Mouse (Mus musculus): ENCODE measurements around the gene Rnf44. TPM values are rescaled to one million over a fixed set of nuclear protein-coding genes. Genes with fewer than 3 reads are reported as not detected.
A peak's percentile ranks its signal among the peaks of the same experiment; 100 is the strongest.

The Rnf44 gene
- polyA plus RNA-seq, 1 experiment from 2014 or later, result 49.6 TPM

DNA sequence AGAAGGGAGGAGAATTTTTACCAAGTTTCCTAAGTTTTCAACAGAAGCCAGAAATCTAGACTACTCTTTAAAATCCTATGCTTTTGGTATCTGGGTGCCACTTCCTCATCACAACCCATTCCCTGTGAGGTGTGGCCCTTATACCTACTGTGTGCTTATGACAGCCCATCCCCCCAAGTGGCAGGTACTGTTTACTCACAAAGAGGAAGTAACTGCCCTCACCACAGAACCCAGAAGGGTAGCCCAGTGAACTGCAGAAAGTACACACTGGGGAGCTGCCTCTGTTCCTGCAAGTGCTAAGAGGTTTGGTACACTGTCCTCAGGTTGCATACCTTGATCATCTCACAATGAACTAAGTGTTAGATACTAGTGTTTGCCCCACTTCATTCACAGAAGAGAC, 2.0 kb downstream of the Rnf44 start:
- Histone ChIP-seq H3K27ac (replicated peaks) (peak overlapping the region; percentile 92; the same call in 1 of the 2 replicates), H3K9me3 (ENCODE audit: control insufficient read depth, low read length) (no peaks in the 10 kb centered on the region), H3K27me3 (ENCODE audit: control insufficient read depth, insufficient read depth, low read length) (no peaks in the 10 kb centered on the region), H3K4me1 (replicated peaks; ENCODE audit: control insufficient read depth, insufficient read depth) (peaks cover 12% of the 10 kb centered on the region), H3K9ac (ENCODE audit: low read length) (0 out of 2 replicates have a peak overlapping the region, but pooled peaks have one; percentile 14), H3K4me2 (replicated peaks; ENCODE audit: low read depth) (peak overlapping the region; percentile 88; the same call in 1 of the 2 replicates), H3K36me3 (ENCODE audit: control insufficient read depth, insufficient read depth, low read length) (no peaks in the 10 kb centered on the region), H3K4me3 (ENCODE audit: low read depth, low read length) (no peak overlapping the region)
- ATAC-seq (ENCODE audit: low FRiP score, low TSS enrichment), result no peak
- DNase-seq (ENCODE audit: low spot score), result peak; percentile 60
- TF ChIP-seq EP300 (optimal IDR thresholded peaks at IDR 0.05) (no peak), CTCF (IDR thresholded peaks at IDR 0.05; ENCODE audit: low read depth) (no peak)

DNA sequence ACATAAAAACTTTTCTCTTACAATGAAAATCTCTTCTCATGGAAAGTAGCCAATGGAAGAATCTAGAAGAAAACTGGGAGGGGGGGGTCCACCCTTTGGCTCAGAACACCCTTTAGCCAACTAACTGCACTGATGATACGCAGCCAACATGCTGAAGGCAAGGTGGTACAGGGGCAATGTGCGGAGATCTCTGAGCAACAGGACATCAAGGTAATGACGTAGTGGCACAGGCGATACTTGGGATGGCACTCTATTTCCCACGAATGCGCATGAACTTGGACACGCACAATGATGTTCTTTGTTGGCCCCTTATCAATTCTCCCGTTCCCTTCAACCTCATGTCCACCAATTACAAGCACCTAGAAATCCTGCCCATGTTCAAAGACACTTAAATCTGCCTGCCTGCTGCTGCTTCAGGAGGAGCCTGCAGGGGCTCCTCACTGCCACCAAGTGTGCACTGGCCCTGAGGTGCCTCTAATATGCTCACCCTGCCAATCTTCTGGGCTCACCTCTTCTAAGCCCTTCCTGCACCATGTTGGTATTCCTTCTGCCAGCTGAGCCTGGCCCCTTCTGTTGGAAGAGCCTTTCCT, 3.5 kb downstream of the Rnf44 start:
- Histone ChIP-seq H3K4me1 (replicated peaks; ENCODE audit: control insufficient read depth, insufficient read depth) (peaks cover 15% of the 10 kb centered on the region), H3K9me3 (ENCODE audit: control insufficient read depth, low read length) (no peaks in the 10 kb centered on the region), H3K4me2 (replicated peaks; ENCODE audit: low read depth) (no peak overlapping the region), H3K27me3 (ENCODE audit: control insufficient read depth, insufficient read depth, low read length) (no peaks in the 10 kb centered on the region), H3K4me3 (ENCODE audit: low read depth, low read length) (no peak overlapping the region), H3K9ac (ENCODE audit: low read length) (no peak overlapping the region), H3K27ac (replicated peaks) (no peak overlapping the region), H3K36me3 (ENCODE audit: control insufficient read depth, insufficient read depth, low read length) (no peaks in the 10 kb centered on the region)
- no peak for TF ChIP-seq EP300 (optimal IDR thresholded peaks at IDR 0.05)
- no peak for TF ChIP-seq CTCF (IDR thresholded peaks at IDR 0.05; ENCODE audit: low read depth)
- DNase-seq (ENCODE audit: low spot score) (no peak), ATAC-seq (ENCODE audit: low FRiP score, low TSS enrichment) (no peak)
- WGBS, result 92% methylated on average over 8 of the region's 8 CpGs

DNA sequence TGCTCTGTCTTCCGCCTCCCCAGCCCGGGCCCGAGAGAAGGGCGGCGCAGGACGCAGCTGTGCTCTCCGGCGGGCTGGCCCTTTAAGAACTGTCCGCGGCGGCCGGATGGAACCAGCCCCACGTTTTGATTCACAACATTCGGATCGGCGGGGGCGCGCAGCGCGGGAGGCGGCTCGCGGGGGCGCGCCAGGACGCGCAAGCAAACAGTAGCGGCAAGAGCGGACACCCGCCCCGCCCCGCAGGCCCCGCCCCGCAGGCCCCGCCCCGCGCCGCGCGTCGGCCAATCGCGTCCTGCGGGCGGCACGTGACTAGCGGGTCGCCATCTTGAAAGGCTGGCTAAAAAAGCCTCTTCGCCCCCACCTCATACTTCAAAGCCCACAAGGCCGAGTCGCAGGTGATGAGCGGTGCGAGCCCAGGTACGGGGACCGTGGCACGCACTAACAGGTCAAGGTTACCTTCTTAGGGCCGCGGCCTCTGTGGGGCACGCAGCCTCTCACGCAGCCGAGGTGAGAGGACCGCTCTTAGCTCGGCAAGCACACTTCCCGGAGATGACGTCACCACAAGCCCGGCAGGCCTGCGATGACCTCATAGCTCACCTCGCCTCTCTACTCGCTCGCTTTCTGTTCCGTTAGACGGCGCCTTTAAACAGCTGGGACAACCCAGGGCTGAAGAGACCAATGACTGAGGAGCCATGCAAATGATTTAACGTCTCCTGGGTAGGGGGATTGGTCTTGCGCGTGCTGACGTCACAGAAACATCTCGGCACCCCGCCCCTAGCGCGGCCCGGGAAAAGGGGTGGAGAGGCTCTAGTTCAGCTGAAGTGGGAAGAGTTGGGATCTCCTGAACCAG, 5.9 kb downstream of the Rnf44 start:
- whole genome bisulfite sequencing, result under 1% methylated on average over 55 of the region's 82 CpGs
- peaks cover 13% of the 10 kb centered on the region for H3K36me3 ChIP-seq (ENCODE audit: control insufficient read depth, insufficient read depth, low read length)
- H3K9me3 ChIP-seq (ENCODE audit: control insufficient read depth, low read length), result no peaks in the 10 kb centered on the region
- peak overlapping the region; percentile 96 for H3K9ac ChIP-seq (ENCODE audit: low read length)
- TF ChIP-seq CTCF (IDR thresholded peaks at IDR 0.05; ENCODE audit: low read depth) (no peak), EP300 (optimal IDR thresholded peaks at IDR 0.05) (no peak)
- peak overlapping the region; percentile 99 for H3K27ac ChIP-seq (replicated peaks)
- peak; percentile 99 for DNase-seq (ENCODE audit: low spot score)
- peak; percentile 86 for ATAC-seq (ENCODE audit: low FRiP score, low TSS enrichment)
- peak overlapping the region; percentile 98 for H3K4me3 ChIP-seq (ENCODE audit: low read depth, low read length)
- peak overlapping the region; percentile 88 for H3K4me2 ChIP-seq (replicated peaks; ENCODE audit: low read depth)
- peaks cover 14% of the 10 kb centered on the region for H3K4me1 ChIP-seq (replicated peaks; ENCODE audit: control insufficient read depth, insufficient read depth)
- H3K27me3 ChIP-seq (ENCODE audit: control insufficient read depth, insufficient read depth, low read length), result no peaks in the 10 kb centered on the region

DNA sequence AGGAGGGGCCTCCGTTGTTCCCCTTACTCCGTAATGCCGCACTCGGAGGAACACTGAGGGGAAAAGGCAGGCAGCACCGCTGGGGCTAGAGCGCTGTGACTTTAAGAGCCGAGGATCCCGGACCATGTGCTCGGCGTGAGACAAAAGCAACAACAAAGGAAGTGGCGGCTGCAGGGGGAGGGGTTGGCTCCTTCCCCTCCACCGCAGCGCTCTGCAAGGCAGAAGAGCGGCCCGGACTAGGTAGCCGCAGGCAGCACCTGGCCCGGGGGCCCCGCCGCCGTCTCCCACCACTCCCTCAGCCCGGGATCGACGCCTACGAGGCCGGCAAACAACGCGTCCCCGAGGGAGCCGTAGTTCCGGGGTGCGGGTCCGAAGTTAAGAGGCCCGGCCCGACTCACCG, 6.6 kb downstream of the Rnf44 start:
- Histone ChIP-seq H3K4me3 (ENCODE audit: low read depth, low read length) (peak overlapping the region; percentile 98), H3K9ac (ENCODE audit: low read length) (peak overlapping the region; percentile 96), H3K36me3 (ENCODE audit: control insufficient read depth, insufficient read depth, low read length) (peaks cover 18% of the 10 kb centered on the region), H3K4me1 (replicated peaks; ENCODE audit: control insufficient read depth, insufficient read depth) (peaks cover 10% of the 10 kb centered on the region; the same call in 1 of the 2 replicates), H3K9me3 (ENCODE audit: control insufficient read depth, low read length) (no peaks in the 10 kb centered on the region), H3K4me2 (replicated peaks; ENCODE audit: low read depth) (peak overlapping the region; percentile 88), H3K27ac (replicated peaks) (peak overlapping the region; percentile 99), H3K27me3 (ENCODE audit: control insufficient read depth, insufficient read depth, low read length) (no peaks in the 10 kb centered on the region)
- TF ChIP-seq CTCF (IDR thresholded peaks at IDR 0.05; ENCODE audit: low read depth) (no peak), EP300 (optimal IDR thresholded peaks at IDR 0.05) (no peak)
- DNase-seq (ENCODE audit: low spot score) (peak; percentile 84), ATAC-seq (ENCODE audit: low FRiP score, low TSS enrichment) (peak; percentile 65)
- WGBS, result 1% methylated on average over 28 of the region's 35 CpGs

DNA sequence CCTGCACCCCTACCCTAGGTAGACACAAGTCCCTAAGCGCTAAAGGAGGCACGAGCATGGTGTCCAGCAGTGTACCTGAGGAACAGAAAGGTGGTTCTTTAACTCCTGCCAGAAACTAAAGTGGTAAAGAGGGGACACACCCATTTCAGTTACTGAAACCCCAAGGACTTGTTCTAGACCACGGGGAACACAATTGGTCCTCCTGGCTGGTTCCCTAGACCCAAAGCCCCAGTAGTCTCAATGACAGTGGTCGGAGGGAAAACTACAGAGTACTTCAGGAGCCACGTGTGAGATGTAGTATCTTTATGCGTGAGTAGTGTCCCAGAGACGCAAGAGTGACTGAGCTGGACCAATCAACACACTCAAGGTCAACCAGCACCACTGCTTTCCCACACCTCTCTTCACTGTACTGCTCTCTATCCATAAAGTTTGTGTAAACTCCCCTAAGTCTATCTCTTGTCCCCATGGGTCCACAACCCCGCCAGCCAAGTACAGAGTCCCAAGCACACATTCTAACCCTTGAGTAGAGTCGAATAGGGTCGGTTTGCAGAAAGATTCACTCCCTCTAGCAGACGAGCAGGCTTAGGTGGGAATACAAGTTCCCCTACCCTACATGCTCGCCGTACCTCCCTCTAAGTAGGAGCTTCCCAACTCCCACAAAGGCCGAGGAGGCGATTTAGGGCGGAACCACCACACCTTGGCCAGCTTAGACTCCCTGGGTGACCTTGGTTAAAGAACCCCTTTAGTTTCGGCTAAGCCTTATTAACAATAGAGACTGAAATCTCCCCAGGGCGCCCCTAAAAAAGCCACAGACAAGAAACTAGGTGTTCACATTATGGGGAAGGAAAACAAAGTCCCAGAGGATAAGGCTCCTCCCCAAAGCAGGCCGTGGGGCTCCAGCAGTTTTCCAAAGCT, 7.3 kb downstream of the Rnf44 start:
- TF ChIP-seq EP300 (optimal IDR thresholded peaks at IDR 0.05), result no peak
- TF ChIP-seq CTCF (IDR thresholded peaks at IDR 0.05; ENCODE audit: low read depth), result no peak
- peak overlapping the region; percentile 98 for H3K4me3 ChIP-seq (ENCODE audit: low read depth, low read length)
- peak overlapping the region; percentile 88 for H3K4me2 ChIP-seq (replicated peaks; ENCODE audit: low read depth)
- no peaks in the 10 kb centered on the region for H3K9me3 ChIP-seq (ENCODE audit: control insufficient read depth, low read length)
- H3K36me3 ChIP-seq (ENCODE audit: control insufficient read depth, insufficient read depth, low read length), result peaks cover 25% of the 10 kb centered on the region
- peaks cover 7% of the 10 kb centered on the region; the same call in 1 of the 2 replicates for H3K4me1 ChIP-seq (replicated peaks; ENCODE audit: control insufficient read depth, insufficient read depth)
- peak; percentile 48 for DNase-seq (ENCODE audit: low spot score)
- peak overlapping the region; percentile 96 for H3K9ac ChIP-seq (ENCODE audit: low read length)
- peak overlapping the region; percentile 99 for H3K27ac ChIP-seq (replicated peaks)
- no peaks in the 10 kb centered on the region for H3K27me3 ChIP-seq (ENCODE audit: control insufficient read depth, insufficient read depth, low read length)
- no peak for ATAC-seq (ENCODE audit: low FRiP score, low TSS enrichment)
- 5% methylated on average over 19 of the region's 19 CpGs for WGBS
